Mouse (Mus musculus) brown adipose tissue, adult 24 weeks (tissue): Measurements from ENCODE around the gene Gm2431. TPM values are rescaled to one million over a fixed set of nuclear protein-coding genes. Genes with fewer than 3 reads are reported as not detected.
A peak's percentile ranks its signal among the peaks of the same experiment; 100 is the strongest.
"Not testable (repeated sequence)": the region's sequence is repeated elsewhere in the genome, so short reads cannot be mapped to it uniquely, and the experiment has no call there.

Source experiments
- H3K27ac ChIP-seq: fragments of 200-500 bp; replicated peaks from 2 replicates; pipeline ENCODE4 v1.5.1; 2012; ENCODE audit warnings: low read depth, mild to moderate bottlenecking, low read length
- H3K4me1 ChIP-seq: fragments of 200-500 bp; 2 replicates; pipeline ENCODE4 v1.6.1; 2012; ENCODE audit warnings: low read length, mixed read lengths; ENCODE audit not compliant: control insufficient read depth, insufficient read depth, insufficient read length
- H3K4me3 ChIP-seq: fragments of 200-500 bp; 2 replicates; pipeline ENCODE4 v1.5.1; 2012; ENCODE audit warnings: low read depth, mild to moderate bottlenecking, low read length, moderate library complexity; ENCODE audit not compliant: insufficient read depth
- polyA plus RNA-seq: library from polyadenylated mRNA; stranded (reverse); fragments of >200 nt; gene quantifications from 2 replicates; pipeline ENCODE4 v1.2.4, GENCODE M21; 2012; ENCODE audit not compliant: missing spikeins, insufficient read depth, insufficient read length

The Gm2431 gene
- not detected in 2 replicates for polyA plus RNA-seq

GRCm38 (mm10) chr7:142258254-142258653 is at the start of gene Gm2431:
Gene Gm2431, minus strand, starts transcription at chr7:142258354.
- not testable (repeated sequence) for H3K4me1 ChIP-seq, H3K27ac ChIP-seq, H3K4me3 ChIP-seq

- H3K4me1 ChIP-seq, H3K4me3 ChIP-seq, H3K27ac ChIP-seq: not testable (repeated sequence)
Measured at GRCm38 (mm10) chr7:142303929-142304328, 45.8 kb upstream of the Gm2431 start.

GRCm38 (mm10) chr7:142303249-142303648 is 45.1 kb upstream of the Gm2431 start, which contains the start of gene Krtap5-4:
Gene Krtap5-4, plus strand, starts transcription at chr7:142303549.
- H3K4me3 ChIP-seq, result no peak within 1 kb of the TSS
- no peak within 1 kb of the TSS for H3K27ac ChIP-seq
- H3K4me1 ChIP-seq, result no peaks in the 10 kb centered on the region

GRCm38 (mm10) chr7:142297018-142297417 is 38.9 kb upstream of the Gm2431 start, which contains the start of gene Krtap5-1:
Gene Krtap5-1, minus strand, starts transcription at chr7:142297118.
- H3K27ac ChIP-seq, H3K4me1 ChIP-seq, H3K4me3 ChIP-seq: not testable (repeated sequence)

GRCm38 (mm10) chr7:142296108-142296507 is 38.0 kb upstream of the Gm2431 start:
- H3K4me3 ChIP-seq, H3K4me1 ChIP-seq, H3K27ac ChIP-seq: not testable (repeated sequence)

GRCm38 (mm10) chr7:142295418-142295817 is 37.3 kb upstream of the Gm2431 start:
- Histone ChIP-seq H3K27ac (no peak overlapping the region), H3K4me3 (no peak overlapping the region), H3K4me1 (no peaks in the 10 kb centered on the region)

GRCm38 (mm10) chr7:142293851-142294250 is 35.7 kb upstream of the Gm2431 start:
- H3K27ac ChIP-seq, H3K4me1 ChIP-seq, H3K4me3 ChIP-seq: not testable (repeated sequence)

GRCm38 (mm10) chr7:142285910-142286612 is 27.9 kb upstream of the Gm2431 start:
- not testable (repeated sequence) for H3K4me3 ChIP-seq, H3K4me1 ChIP-seq, H3K27ac ChIP-seq

- no peaks in the 10 kb centered on the region for H3K4me1 ChIP-seq
- peak overlapping the region; percentile 11; the same call in 1 of the 2 replicates for H3K4me3 ChIP-seq
- no peak overlapping the region for H3K27ac ChIP-seq
Measured at GRCm38 (mm10) chr7:142285130-142285835, 27.1 kb upstream of the Gm2431 start.

GRCm38 (mm10) chr7:142284615-142285080 is 26.5 kb upstream of the Gm2431 start:
- Histone ChIP-seq H3K4me3 (peak overlapping the region; percentile 87), H3K4me1 (no peaks in the 10 kb centered on the region), H3K27ac (peak overlapping the region; percentile 65)

GRCm38 (mm10) chr7:142284023-142284591 is 26.0 kb upstream of the Gm2431 start:
- H3K27ac ChIP-seq, result peak overlapping the region; percentile 65
- peak overlapping the region; percentile 87 for H3K4me3 ChIP-seq
- no peaks in the 10 kb centered on the region for H3K4me1 ChIP-seq

- not testable (repeated sequence) for H3K27ac ChIP-seq, H3K4me3 ChIP-seq, H3K4me1 ChIP-seq
Measured at GRCm38 (mm10) chr7:142282847-142283246, 24.7 kb upstream of the Gm2431 start.

- not testable (repeated sequence) for H3K4me1 ChIP-seq, H3K27ac ChIP-seq, H3K4me3 ChIP-seq
Measured at GRCm38 (mm10) chr7:142279291-142279690, 21.1 kb upstream of the Gm2431 start.

- not testable (repeated sequence) for H3K4me3 ChIP-seq, H3K4me1 ChIP-seq
Measured at GRCm38 (mm10) chr7:142278183-142278582, 20.0 kb upstream of the Gm2431 start.

GRCm38 (mm10) chr7:142274263-142274662 is 16.1 kb upstream of the Gm2431 start, which contains the start of gene Gm4559:
Gene Gm4559, minus strand, starts transcription at chr7:142274363.
- H3K4me1 ChIP-seq, H3K27ac ChIP-seq, H3K4me3 ChIP-seq: not testable (repeated sequence)

More at GRCm38 (mm10) chr7:142278183-142278582, 20.0 kb upstream of the Gm2431 start:
- H3K27ac ChIP-seq, result not testable (repeated sequence)
